Comparison of ENCODE assay signal across 8 mouse cellular contexts in genomic region chr11:94326961-94327411, GRCm38 (mm10). TPM values are rescaled to one million over a fixed set of nuclear protein-coding genes. Genes with fewer than 3 reads are reported as not detected.
DNase-seq lines count a peak whose midpoint lies in the region; ATAC-seq and TF ChIP-seq lines count a peak whose summit lies in the region.

No protein-coding gene starts in this region.

- peak overlapping the region; percentile 98 for H3K27ac ChIP-seq in lung, embryonic 16.5 days (ENCODE audit: low read length)
- peak overlapping the region; percentile 99 for H3K27ac ChIP-seq in embryonic facial prominence, embryonic 12.5 days
- H3K27ac ChIP-seq in hindbrain, embryonic 12.5 days = peak overlapping the region; percentile 98
- no peak overlapping the region for H3K27ac ChIP-seq in liver, embryonic 14.5 days
- peak overlapping the region; percentile 99 for H3K27ac ChIP-seq in stomach, postnatal 0 days (replicated peaks)

- 0 out of 2 replicates have a peak, but pooled peaks have one; percentile 44 for ATAC-seq in lung, embryonic 16.5 days (ENCODE audit: low read depth)
- ATAC-seq in embryonic facial prominence, embryonic 12.5 days (ENCODE audit: insufficient number of reproducible peaks, insufficient read depth, low FRiP score, low TSS enrichment) = peak; percentile 67; the same call in 1 of the 2 replicates
- ATAC-seq in hindbrain, embryonic 12.5 days (ENCODE audit: low FRiP score) = peak; percentile 86
- no peak for ATAC-seq in liver, embryonic 14.5 days (ENCODE audit: insufficient read depth)
- ATAC-seq in stomach, postnatal 0 days (ENCODE audit: low FRiP score, low TSS enrichment) = 0 out of 2 replicates have a peak, but pooled peaks have one; percentile 27

- TF ChIP-seq EP300 in liver, embryonic 14.5 days (IDR thresholded peaks at IDR 0.05; ENCODE audit: low read depth) = no peak
- TF ChIP-seq EP300 in stomach, postnatal 0 days (optimal IDR thresholded peaks at IDR 0.05) = no peak

- DNase-seq in lung, postnatal 36 days = no peak
- DNase-seq in liver, embryonic 14.5 days (ENCODE audit: low read depth in 3 of 3, low spot score in 3 of 3) = no peak
- DNase-seq in stomach, postnatal 0 days (ENCODE audit: low spot score) = no peak
- DNase-seq in B cell, adult 2 months = no peak
- DNase-seq in right cerebral cortex, postnatal 25 days = no peak

- H3K4me3 ChIP-seq in lung, embryonic 16.5 days (ENCODE audit: low read length) = peak overlapping the region; percentile 87
- peak overlapping the region; percentile 68 for H3K4me3 ChIP-seq in embryonic facial prominence, embryonic 12.5 days
- H3K4me3 ChIP-seq in hindbrain, embryonic 12.5 days = peak overlapping the region; percentile 62
- no peak overlapping the region; a peak in 1 of 4 replicates for H3K4me3 ChIP-seq in liver, embryonic 14.5 days (ENCODE audit: insufficient read depth in 1 of 2, low read depth in 2 of 2, low read length in 2 of 2)
- H3K4me3 ChIP-seq in stomach, postnatal 0 days (ENCODE audit: low read depth, low read length) = peak overlapping the region; percentile 68

- no peak for TF ChIP-seq CTCF in liver, embryonic 14.5 days (IDR thresholded peaks at IDR 0.05; ENCODE audit: low read depth)
- no peak for TF ChIP-seq CTCF in stomach, postnatal 0 days (IDR thresholded peaks at IDR 0.05; ENCODE audit: low read depth)

- peak overlapping the region; percentile 75 for H3K4me2 ChIP-seq in lung, embryonic 16.5 days (ENCODE audit: low read depth, low read length)
- H3K4me2 ChIP-seq in embryonic facial prominence, embryonic 12.5 days (replicated peaks) = peak overlapping the region; percentile 71
- peak overlapping the region; percentile 71 for H3K4me2 ChIP-seq in hindbrain, embryonic 12.5 days (replicated peaks)
- H3K4me2 ChIP-seq in liver, embryonic 14.5 days (ENCODE audit: low read depth) = peak overlapping the region; percentile 86
- peak overlapping the region; percentile 80 for H3K4me2 ChIP-seq in stomach, postnatal 0 days (replicated peaks; ENCODE audit: low read depth)

- H3K9ac ChIP-seq in lung, embryonic 16.5 days (ENCODE audit: low read length) = peak overlapping the region; percentile 93
- peak overlapping the region; percentile 15; the same call in 1 of the 2 replicates for H3K9ac ChIP-seq in embryonic facial prominence, embryonic 12.5 days
- H3K9ac ChIP-seq in hindbrain, embryonic 12.5 days = peak overlapping the region; percentile 85
- no peak overlapping the region for H3K9ac ChIP-seq in liver, embryonic 14.5 days (replicated peaks)
- no peak overlapping the region for H3K9ac ChIP-seq in stomach, postnatal 0 days (ENCODE audit: low read length)

- H3K9me3 ChIP-seq in lung, embryonic 16.5 days (ENCODE audit: control insufficient read depth, low read length) = no peaks in the 10 kb centered on the region
- H3K9me3 ChIP-seq in embryonic facial prominence, embryonic 12.5 days = no peaks in the 10 kb centered on the region
- no peaks in the 10 kb centered on the region for H3K9me3 ChIP-seq in hindbrain, embryonic 12.5 days (replicated peaks)
- no peaks in the 10 kb centered on the region for H3K9me3 ChIP-seq in liver, embryonic 14.5 days (ENCODE audit: control insufficient read depth, low read length)
- H3K9me3 ChIP-seq in stomach, postnatal 0 days (ENCODE audit: control insufficient read depth, low read length) = no peaks in the 10 kb centered on the region

- H3K36me3 ChIP-seq in lung, embryonic 16.5 days (ENCODE audit: control insufficient read depth, insufficient read depth, low read length) = no peaks in the 10 kb centered on the region
- no peaks in the 10 kb centered on the region for H3K36me3 ChIP-seq in embryonic facial prominence, embryonic 12.5 days
- no peaks in the 10 kb centered on the region for H3K36me3 ChIP-seq in hindbrain, embryonic 12.5 days
- no peaks in the 10 kb centered on the region for H3K36me3 ChIP-seq in liver, embryonic 14.5 days (replicated peaks; ENCODE audit: control insufficient read depth, insufficient read depth, low read depth)
- H3K36me3 ChIP-seq in stomach, postnatal 0 days (ENCODE audit: control insufficient read depth, insufficient read depth, low read length) = no peaks in the 10 kb centered on the region

- H3K4me1 ChIP-seq in lung, embryonic 16.5 days (replicated peaks; ENCODE audit: control insufficient read depth, insufficient read depth, low read length) = peaks cover 28% of the 10 kb centered on the region
- H3K4me1 ChIP-seq in embryonic facial prominence, embryonic 12.5 days = peaks cover 24% of the 10 kb centered on the region
- peaks cover 28% of the 10 kb centered on the region for H3K4me1 ChIP-seq in hindbrain, embryonic 12.5 days
- peaks cover 22 to 23% of the 10 kb centered on the region in 2 experiments for H3K4me1 ChIP-seq in liver, embryonic 14.5 days (replicated peaks; ENCODE audit: control insufficient read depth in 2 of 2, insufficient read depth in 2 of 2, low read length in 1 of 2)
- H3K4me1 ChIP-seq in stomach, postnatal 0 days (replicated peaks; ENCODE audit: control insufficient read depth, insufficient read depth) = peaks cover 7% of the 10 kb centered on the region; the same call in 1 of the 2 replicates

- WGBS in lung, embryonic 16.5 days = 6% methylated on average over 10 of the region's 10 CpGs
- 3% methylated on average over 10 of the region's 10 CpGs for WGBS in embryonic facial prominence, embryonic 12.5 days
- WGBS in hindbrain, embryonic 12.5 days = 2% methylated on average over 10 of the region's 10 CpGs
- WGBS in liver, embryonic 14.5 days (ENCODE audit: insufficient replicate concordance) = 23% methylated on average over 10 of the region's 10 CpGs
- WGBS in stomach, postnatal 0 days = 5% methylated on average over 10 of the region's 10 CpGs

- H3K27me3 ChIP-seq in lung, embryonic 16.5 days (ENCODE audit: control insufficient read depth, insufficient read depth, low read depth, low read length) = no peaks in the 10 kb centered on the region
- no peaks in the 10 kb centered on the region for H3K27me3 ChIP-seq in embryonic facial prominence, embryonic 12.5 days
- H3K27me3 ChIP-seq in hindbrain, embryonic 12.5 days = no peaks in the 10 kb centered on the region
- no peaks in the 10 kb centered on the region for H3K27me3 ChIP-seq in liver, embryonic 14.5 days (ENCODE audit: control insufficient read depth, insufficient read depth, low read length)
- H3K27me3 ChIP-seq in stomach, postnatal 0 days (ENCODE audit: control insufficient read depth, insufficient read depth, low read length) = no peaks in the 10 kb centered on the region

RNA-seq across cellular contexts. Expression of gene Ankrd40, which starts 0.8 kb away (rescaled TPM):
- polyA plus RNA-seq in lung, embryonic 16.5 days (2015; fragmentation: Nextera tagmentation; extraction: Ambion mirVana) = 11.5 and 12.2 TPM in 2 replicates
- polyA plus RNA-seq in embryonic facial prominence, embryonic 12.5 days (2016; fragmentation: Nextera tagmentation; extraction: Ambion mirVana) = 25.5 and 35.8 TPM in 2 replicates
- 27.3 and 28.7 TPM in 2 replicates for polyA plus RNA-seq in hindbrain, embryonic 12.5 days (2016; fragmentation: Nextera tagmentation; extraction: Ambion mirVana)
- 11.7 and 12.6 TPM in 2 replicates for polyA plus RNA-seq in liver, embryonic 14.5 days (2012; rRNA removed)
- 5.1 and 5.5 TPM in 2 replicates for polyA plus RNA-seq in liver, embryonic 14.5 days (2014; fragmentation: Nextera tagmentation; extraction: Ambion mirVana)
- 14.8 and 15.6 TPM in 2 replicates for polyA plus RNA-seq in stomach, postnatal 0 days (2015; fragmentation: Nextera tagmentation; extraction: Ambion mirVana)

RNA-seq across cellular contexts. Expression of gene Luc7l3, which starts 5.2 kb away (rescaled TPM):
- polyA plus RNA-seq in lung, embryonic 16.5 days (2015; fragmentation: Nextera tagmentation; extraction: Ambion mirVana) = 99.0 and 105 TPM in 2 replicates
- polyA plus RNA-seq in embryonic facial prominence, embryonic 12.5 days (2016; fragmentation: Nextera tagmentation; extraction: Ambion mirVana) = 143 and 146 TPM in 2 replicates
- polyA plus RNA-seq in hindbrain, embryonic 12.5 days (2016; fragmentation: Nextera tagmentation; extraction: Ambion mirVana) = 153 and 167 TPM in 2 replicates
- 20.6 and 39.1 TPM in 2 replicates for polyA plus RNA-seq in liver, embryonic 14.5 days (2012; rRNA removed)
- polyA plus RNA-seq in liver, embryonic 14.5 days (2014; fragmentation: Nextera tagmentation; extraction: Ambion mirVana) = 33.7 and 38.7 TPM in 2 replicates
- 50.0 and 51.2 TPM in 2 replicates for polyA plus RNA-seq in stomach, postnatal 0 days (2015; fragmentation: Nextera tagmentation; extraction: Ambion mirVana)

RNA-seq across cellular contexts. Expression of gene Gm21885, which starts 45.3 kb away (rescaled TPM):
- polyA plus RNA-seq in lung, embryonic 16.5 days (2015; fragmentation: Nextera tagmentation; extraction: Ambion mirVana) = 0.33 TPM in 1 of 2 replicates, not detected in the other
- polyA plus RNA-seq in embryonic facial prominence, embryonic 12.5 days (2016; fragmentation: Nextera tagmentation; extraction: Ambion mirVana) = not detected in 2 replicates
- 0.31 and 0.48 TPM in 2 replicates for polyA plus RNA-seq in hindbrain, embryonic 12.5 days (2016; fragmentation: Nextera tagmentation; extraction: Ambion mirVana)
- not detected in 2 replicates for polyA plus RNA-seq in liver, embryonic 14.5 days (2012; rRNA removed)
- polyA plus RNA-seq in liver, embryonic 14.5 days (2014; fragmentation: Nextera tagmentation; extraction: Ambion mirVana) = 0.32 TPM in 1 of 2 replicates, not detected in the other
- not detected in 2 replicates for polyA plus RNA-seq in stomach, postnatal 0 days (2015; fragmentation: Nextera tagmentation; extraction: Ambion mirVana)

Comparison
In these comparisons a context has a peak if more than half of its experiments do, and no peak if none do; other contexts are left out.
1. H3K4me3 ChIP-seq: peak in lung, embryonic 16.5 days (single experiment), embryonic facial prominence, embryonic 12.5 days (single experiment), hindbrain, embryonic 12.5 days (single experiment) and stomach, postnatal 0 days (single experiment); none in liver, embryonic 14.5 days (0 of 2).
2. H3K9ac ChIP-seq: peak in lung, embryonic 16.5 days (single experiment), embryonic facial prominence, embryonic 12.5 days (single experiment) and hindbrain, embryonic 12.5 days (single experiment); none in liver, embryonic 14.5 days (single experiment) and stomach, postnatal 0 days (single experiment).
3. Peak in every context shown above with its lines, with median percentiles within 50 percentile points of each other: H3K4me2 ChIP-seq.